Mouse (Mus musculus) heart, postnatal 0 days (tissue): ENCODE data around the gene Arid1a. TPM values are rescaled to one million over a fixed set of nuclear protein-coding genes. Genes with fewer than 3 reads are reported as not detected.
A peak's percentile ranks its signal among the peaks of the same experiment; 100 is the strongest.

ENCODE experiments used
- ATAC-seq: fragments of 200-750 bp; cut with Nextera tagmentation; 2 replicates; pipeline ENCODE4 v1.8.0; 2017; ENCODE audit warnings: low read depth, moderate number of reproducible peaks, moderate library complexity; ENCODE audit not compliant: insufficient read depth
- DNase-seq: peaks from one replicate; pipeline ENCODE4 v3.0.0-alpha.2; 2016; ENCODE audit warnings: low spot score
- H3K27ac ChIP-seq: fragments of 300-500 bp; sonication (generic); 2 replicates; pipeline ENCODE4 v1.5.1; 2014; ENCODE audit warnings: low read depth, mild to moderate bottlenecking
- H3K27me3 ChIP-seq: fragments of 300-500 bp; sonication (generic); 2 replicates; pipeline ENCODE4 v1.6.1; 2014; ENCODE audit warnings: low read length, mixed read lengths; ENCODE audit not compliant: control insufficient read depth, insufficient read depth
- H3K36me3 ChIP-seq: fragments of 300-500 bp; sonication (generic); replicated peaks from 2 replicates; pipeline ENCODE4 v1.6.1; 2014; ENCODE audit warnings: low read length, mixed read lengths; ENCODE audit not compliant: control insufficient read depth, insufficient read depth
- H3K4me1 ChIP-seq: fragments of 300-500 bp; sonication (generic); 2 replicates; pipeline ENCODE4 v1.6.1; 2014; ENCODE audit warnings: antibody characterized with exemption; ENCODE audit not compliant: control insufficient read depth, insufficient read depth
- H3K4me2 ChIP-seq: fragments of 300-500 bp; sonication (generic); 2 replicates; pipeline ENCODE4 v1.6.1; 2014; ENCODE audit warnings: low read depth, mild to moderate bottlenecking, low read length, moderate library complexity
- H3K4me3 ChIP-seq: fragments of 300-500 bp; sonication (generic); 2 replicates; pipeline ENCODE4 v1.5.1; 2014; ENCODE audit warnings: low read depth, low read length
- H3K9ac ChIP-seq: fragments of 300-500 bp; sonication (generic); replicated peaks from 2 replicates; pipeline ENCODE4 v1.6.1; 2014; ENCODE audit warnings: low read depth, low read length, mixed read lengths
- H3K9me3 ChIP-seq: fragments of 300-500 bp; sonication (generic); replicated peaks from 2 replicates; pipeline ENCODE4 v1.6.1; 2016; ENCODE audit warnings: low read length; ENCODE audit not compliant: control insufficient read depth
- CTCF ChIP-seq: IDR thresholded peaks from 2 replicates; pipeline ENCODE4 v1.5.1; 2016; ENCODE audit warnings: antibody characterized with exemption, control low read depth, low read depth
- EP300 ChIP-seq: IDR thresholded peaks from 2 replicates; pipeline ENCODE4 v1.6.1; 2016; ENCODE audit warnings: antibody characterized with exemption, low read depth
- WGBS: fragments of 180-500 bp; shearing (Covaris S2); extraction: QIAGEN DNeasy Blood & Tissue Kit; methylation state at CpG from one replicate; pipeline ENCODE4 v1.1.7; 2014; 5-methylcytosine and 5-hydroxymethylcytosine counted together
- polyA plus RNA-seq: library from polyadenylated mRNA; unstranded; fragments of >200 nt; fragmentation: Nextera tagmentation; extraction: Ambion mirVana; gene quantifications from 2 replicates; pipeline ENCODE4 v1.2.1, GENCODE M21; 2015
- total RNA-seq: library from RNA; depleted of rRNA; stranded (reverse); fragments of >200 nt; gene quantifications from 2 replicates; pipeline ENCODE4 v1.2.3, GENCODE M21; 2014; ENCODE audit warnings: low replicate concordance

Gene Arid1a
- total and polyA plus RNA-seq, 2 experiments from 2014 or later: 9.7 to 27.9 TPM

- TF ChIP-seq CTCF: no peak; the same call in 1 of the 2 replicates
- no peak for TF ChIP-seq EP300
- Histone ChIP-seq H3K9ac (no peak overlapping the region), H3K36me3 (peaks cover 83% of the 10 kb centered on the region), H3K4me1 (peaks cover 15% of the 10 kb centered on the region), H3K4me2 (no peak overlapping the region), H3K27ac (no peak overlapping the region), H3K4me3 (no peak overlapping the region), H3K27me3 (no peaks in the 10 kb centered on the region), H3K9me3 (no peaks in the 10 kb centered on the region)
- ATAC-seq (no peak), DNase-seq (no peak)
- WGBS: 74% methylated on average over 3 of the region's 3 CpGs
Measured at GRCm38 (mm10) chr4:133695363-133695762, 61.2 kb downstream of the Arid1a start.

DNA sequence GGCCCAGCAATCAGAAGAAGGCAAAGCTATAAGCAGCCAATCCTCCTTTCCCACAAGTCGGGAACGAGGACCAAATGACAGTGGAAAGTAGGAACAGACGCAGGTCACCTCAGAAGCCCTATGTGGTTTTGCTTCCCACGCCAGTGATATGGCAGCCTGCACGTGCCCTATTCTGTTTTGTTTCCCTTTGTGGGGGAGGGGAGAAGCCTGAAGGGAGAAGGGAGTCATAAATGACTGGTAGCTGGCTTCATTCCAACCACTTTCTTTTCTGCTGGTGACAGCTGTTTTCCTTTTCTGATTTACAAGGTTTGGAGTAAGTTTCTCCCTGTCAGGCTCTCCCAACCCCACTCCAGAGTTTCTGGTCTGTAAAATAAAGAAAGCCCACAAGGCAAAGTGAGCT, 66.3 kb downstream of the Arid1a start:
- peak; percentile 69; the same call in 1 of the 2 replicates for ATAC-seq

DNA sequence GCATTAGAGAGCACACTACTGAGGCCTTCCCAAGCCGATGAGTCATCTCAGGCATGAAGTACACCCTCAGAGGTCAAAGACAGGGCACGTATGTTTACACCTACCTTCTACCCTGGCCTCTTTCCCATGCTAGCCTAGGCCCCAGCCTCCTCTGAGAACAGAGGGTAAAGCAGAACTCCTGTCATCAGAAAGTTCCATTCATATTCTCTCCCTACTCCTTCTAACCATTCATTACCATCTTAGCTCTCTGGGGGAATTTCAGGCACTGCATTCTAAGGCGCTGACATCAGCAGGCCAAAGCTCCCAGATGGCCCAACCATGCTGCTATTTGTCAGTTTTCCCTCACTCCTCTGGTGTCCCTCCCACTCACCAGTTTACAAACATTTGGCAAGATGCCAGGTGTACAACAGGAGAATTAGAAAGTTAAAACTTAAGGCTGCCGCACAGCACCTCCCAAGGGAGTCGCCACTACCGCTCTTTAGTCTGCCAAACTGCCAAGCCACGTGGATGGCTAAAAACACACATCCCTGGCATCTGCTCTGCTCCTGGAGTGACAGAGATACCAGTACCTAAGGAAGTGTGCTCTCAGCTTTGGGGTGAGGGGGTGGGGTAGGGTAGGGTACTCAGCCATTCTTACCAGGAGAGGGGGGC, 68.0 kb downstream of the Arid1a start:
- ATAC-seq: peak; percentile 79

More for the DNA sequence above, 66.3 kb downstream of the Arid1a start:
- Histone ChIP-seq H3K4me3 (no peak overlapping the region), H3K4me1 (peaks cover 22% of the 10 kb centered on the region), H3K36me3 (peaks cover 100% of the 10 kb centered on the region), H3K9ac (no peak overlapping the region), H3K27me3 (no peaks in the 10 kb centered on the region), H3K9me3 (no peaks in the 10 kb centered on the region), H3K4me2 (no peak overlapping the region), H3K27ac (peak overlapping the region; percentile 8; the same call in 1 of the 2 replicates)
- WGBS: 8% methylated on average over 5 of the region's 5 CpGs
- DNase-seq: peak; percentile 52
- TF ChIP-seq CTCF (no peak), EP300 (peak; percentile 50; the same call in 1 of the 2 replicates)

DNA sequence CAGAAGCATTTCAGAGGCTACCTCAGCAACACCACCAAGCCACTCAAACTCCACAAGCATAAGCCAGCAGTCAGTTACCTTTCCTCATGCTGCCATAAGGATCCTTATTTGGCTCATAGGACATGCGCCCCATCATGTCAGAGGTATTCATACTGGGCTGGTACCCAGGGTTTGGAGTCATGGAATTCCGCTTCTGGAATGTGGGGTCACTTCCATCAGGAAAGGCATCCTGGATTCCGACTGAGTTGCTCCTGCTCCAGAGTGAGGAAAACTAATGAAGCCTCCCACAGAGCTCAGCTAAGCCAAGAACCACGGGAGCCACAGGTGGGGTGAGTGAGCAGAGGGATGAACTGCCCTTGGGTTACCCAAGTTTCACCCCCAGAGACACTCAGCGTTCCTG, 69.4 kb downstream of the Arid1a start:
- Histone ChIP-seq H3K9me3 (no peaks in the 10 kb centered on the region), H3K27me3 (no peaks in the 10 kb centered on the region), H3K4me2 (no peak overlapping the region), H3K4me3 (no peak overlapping the region), H3K27ac (no peak overlapping the region), H3K4me1 (peaks cover 22% of the 10 kb centered on the region), H3K9ac (no peak overlapping the region), H3K36me3 (peaks cover 99% of the 10 kb centered on the region)
- 70% methylated on average over 5 of the region's 5 CpGs for WGBS
- TF ChIP-seq CTCF (no peak), EP300 (no peak)
- ATAC-seq (no peak), DNase-seq (no peak)

More for the DNA sequence above, 68.0 kb downstream of the Arid1a start:
- 16% methylated on average over 7 of the region's 7 CpGs for WGBS
- TF ChIP-seq EP300 (no peak), CTCF (no peak)
- peak; percentile 58 for DNase-seq
- H3K9ac ChIP-seq: no peak overlapping the region
- H3K9me3 ChIP-seq: no peaks in the 10 kb centered on the region
- peaks cover 100% of the 10 kb centered on the region for H3K36me3 ChIP-seq
- no peak overlapping the region for H3K4me2 ChIP-seq
- H3K4me3 ChIP-seq: no peak overlapping the region
- peaks cover 22% of the 10 kb centered on the region for H3K4me1 ChIP-seq
- H3K27me3 ChIP-seq: no peaks in the 10 kb centered on the region
- H3K27ac ChIP-seq: peak overlapping the region; percentile 66

DNA sequence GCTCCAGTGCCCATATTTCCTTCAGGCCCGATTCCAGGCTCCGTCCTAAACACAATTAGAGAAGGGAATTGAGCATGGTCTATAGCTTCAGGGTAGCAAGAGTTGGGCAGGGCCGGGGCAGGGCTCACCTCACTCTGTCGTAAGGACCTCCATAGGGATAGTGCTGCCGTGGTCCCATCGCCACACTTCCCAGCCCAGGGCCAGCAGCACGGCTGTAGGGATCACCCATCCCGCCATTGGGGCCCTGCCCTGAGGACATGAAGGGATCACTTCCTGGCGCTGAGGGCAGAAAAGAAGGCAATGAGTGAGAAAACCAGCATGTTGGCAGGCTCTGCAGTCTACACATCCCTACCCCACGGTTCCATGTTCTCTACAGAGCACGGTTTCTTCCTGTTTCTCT, 70.1 kb downstream of the Arid1a start:
- DNase-seq (no peak), ATAC-seq (no peak)
- H3K4me1 ChIP-seq: peaks cover 22% of the 10 kb centered on the region
- H3K36me3 ChIP-seq: peaks cover 96% of the 10 kb centered on the region
- no peak overlapping the region for H3K4me2 ChIP-seq
- 85% methylated on average over 11 of the region's 11 CpGs for WGBS
- H3K4me3 ChIP-seq: no peak overlapping the region
- no peak overlapping the region for H3K9ac ChIP-seq
- H3K9me3 ChIP-seq: no peaks in the 10 kb centered on the region
- H3K27me3 ChIP-seq: no peaks in the 10 kb centered on the region
- no peak for TF ChIP-seq CTCF
- no peak for TF ChIP-seq EP300
- no peak overlapping the region for H3K27ac ChIP-seq
